Mouse (Mus musculus) embryonic facial prominence, embryonic 14.5 days (tissue): ENCODE measurements around the gene Slc38a2. TPM values are rescaled to one million over a fixed set of nuclear protein-coding genes. Genes with fewer than 3 reads are reported as not detected.

Experiments
- ATAC-seq: fragments of 200-750 bp; cut with Nextera tagmentation; 2 replicates; pipeline ENCODE4 v1.8.0; 2017; ENCODE audit warnings: low read depth, moderate number of reproducible peaks, moderate TSS enrichment
- DNase-seq: peaks from one replicate; pipeline ENCODE4 v3.0.0-alpha.2; 2015; ENCODE audit warnings: low spot score
- H3K27ac ChIP-seq: fragments of 300-500 bp; sonication (generic); replicated peaks from 2 replicates; pipeline ENCODE4 v1.5.1; 2014; ENCODE audit warnings: low read depth, mild to moderate bottlenecking, low read length, moderate library complexity
- H3K27me3 ChIP-seq: fragments of 300-500 bp; sonication (generic); replicated peaks from 2 replicates; pipeline ENCODE4 v1.6.1; 2014; ENCODE audit warnings: low read length; ENCODE audit not compliant: control insufficient read depth, insufficient read depth
- H3K36me3 ChIP-seq: fragments of 300-500 bp; sonication (generic); 2 replicates; pipeline ENCODE4 v1.6.1; 2014; ENCODE audit warnings: low read length, mixed read lengths; ENCODE audit not compliant: control insufficient read depth, insufficient read depth
- H3K4me1 ChIP-seq: fragments of 300-500 bp; sonication (generic); 2 replicates; pipeline ENCODE4 v1.6.1; 2014; ENCODE audit warnings: antibody characterized with exemption, low read length; ENCODE audit not compliant: control insufficient read depth, insufficient read depth
- H3K4me2 ChIP-seq: fragments of 300-500 bp; sonication (generic); 2 replicates; pipeline ENCODE4 v1.6.1; 2014; ENCODE audit warnings: low read depth, mild to moderate bottlenecking, low read length, moderate library complexity, mixed read lengths
- H3K4me3 ChIP-seq: fragments of 300-500 bp; sonication (generic); 2 replicates; pipeline ENCODE4 v1.5.1; 2014; ENCODE audit warnings: low read depth, mild to moderate bottlenecking, low read length
- H3K9ac ChIP-seq: fragments of 300-500 bp; sonication (generic); 2 replicates; pipeline ENCODE4 v1.6.1; 2014; ENCODE audit warnings: low read depth, mild to moderate bottlenecking, low read length, moderate library complexity, mixed read lengths
- H3K9me3 ChIP-seq: fragments of 300-500 bp; sonication (generic); 2 replicates; pipeline ENCODE4 v1.6.1; 2016; ENCODE audit warnings: low read length; ENCODE audit not compliant: control insufficient read depth
- WGBS: fragments of 180-500 bp; shearing (Covaris S2); extraction: QIAGEN DNeasy Blood & Tissue Kit; methylation state at CpG from one replicate; pipeline ENCODE4 v1.1.7; 2014; 5-methylcytosine and 5-hydroxymethylcytosine counted together
- polyA plus RNA-seq: library from polyadenylated mRNA; unstranded; fragments of >200 nt; fragmentation: Nextera tagmentation; extraction: Ambion mirVana; gene quantifications from 2 replicates; pipeline ENCODE4 v1.2.1, GENCODE M21; 2014

Gene Slc38a2
- polyA plus RNA-seq = 141 and 147 TPM in 2 replicates

DNA sequence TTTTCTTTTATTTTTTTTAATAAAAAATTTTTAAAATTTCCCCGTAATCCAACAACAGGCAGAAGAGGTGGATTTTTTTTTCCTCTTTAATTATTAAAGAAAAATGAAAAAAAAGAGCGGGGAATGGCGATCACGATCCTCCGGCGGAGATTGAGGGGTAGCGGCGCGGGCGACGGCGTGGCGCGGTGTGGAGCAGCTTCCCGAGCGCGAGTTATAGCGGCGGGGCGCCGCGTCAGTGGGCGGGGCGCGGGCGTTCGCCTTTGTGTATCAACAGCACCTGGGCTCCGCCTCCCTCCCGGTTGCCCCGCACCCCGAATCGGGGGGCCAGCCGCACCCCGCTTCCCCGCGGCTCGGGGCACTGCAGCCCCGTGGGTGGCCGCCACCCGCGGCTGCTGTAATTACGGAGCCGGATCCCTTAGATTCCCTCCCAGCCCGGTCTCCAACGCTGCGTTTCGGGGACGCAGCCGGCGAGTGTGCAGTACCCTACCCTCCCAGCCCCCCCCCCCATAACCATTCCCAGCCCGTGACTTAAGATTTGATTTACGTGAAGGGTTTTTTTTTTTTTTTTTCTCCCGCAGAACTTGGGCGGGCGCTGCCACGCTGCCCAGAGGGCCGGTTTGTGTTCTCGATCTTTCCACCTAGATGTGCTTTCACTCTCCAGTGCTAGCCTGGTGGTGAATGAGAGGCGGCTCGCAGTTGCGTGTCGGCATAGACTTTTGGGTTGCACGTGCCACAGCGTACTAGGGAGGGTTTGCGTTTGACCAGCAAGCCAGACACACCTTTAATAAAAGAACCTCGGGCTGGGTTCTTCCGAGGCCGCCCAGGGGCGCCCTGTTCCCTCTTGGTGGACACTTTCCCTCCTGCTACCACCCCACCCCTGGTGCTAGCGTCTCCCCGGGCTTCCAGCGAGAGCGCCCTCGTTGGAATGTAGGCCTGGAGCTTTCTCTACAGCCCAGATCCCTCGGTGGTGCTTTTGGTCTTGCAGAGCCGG lies at the start of gene Slc38a2:
Gene Slc38a2 (minus strand): TSS at position 210 of the 991 bp plus-strand sequence.
- WGBS = under 1% methylated on average over 65 of the region's 76 CpGs
- ATAC-seq (peak; percentile 88), DNase-seq (peak; percentile 95)
- Histone ChIP-seq H3K4me3 (peak within 1 kb of the TSS; percentile 75), H3K36me3 (peaks cover 39% of the 10 kb centered on the region), H3K4me2 (peak within 1 kb of the TSS; percentile 92), H3K4me1 (peaks cover 26% of the 10 kb centered on the region), H3K9me3 (no peaks in the 10 kb centered on the region), H3K9ac (peak within 1 kb of the TSS; percentile 100), H3K27me3 (no peaks in the 10 kb centered on the region), H3K27ac (peak within 1 kb of the TSS; percentile 98)

GRCm38 (mm10) chr15:96749101-96749500 lies 49.6 kb upstream of the Slc38a2 start:
- WGBS = 74% methylated on average over 10 of the region's 10 CpGs
- H3K9ac ChIP-seq = no peak overlapping the region
- no peaks in the 10 kb centered on the region for H3K4me1 ChIP-seq
- no peaks in the 10 kb centered on the region for H3K36me3 ChIP-seq
- H3K4me2 ChIP-seq = no peak overlapping the region
- no peaks in the 10 kb centered on the region for H3K9me3 ChIP-seq
- H3K4me3 ChIP-seq = no peak overlapping the region
- no peak overlapping the region for H3K27ac ChIP-seq
- ATAC-seq = no peak
- H3K27me3 ChIP-seq = no peaks in the 10 kb centered on the region
- no peak for DNase-seq

- H3K4me2 ChIP-seq = no peak overlapping the region
- H3K27me3 ChIP-seq = no peaks in the 10 kb centered on the region
- ATAC-seq (no peak), DNase-seq (no peak)
- WGBS = 84% methylated on average over 11 of the region's 11 CpGs
- H3K4me3 ChIP-seq = no peak overlapping the region
- no peak overlapping the region for H3K27ac ChIP-seq
- H3K9me3 ChIP-seq = no peaks in the 10 kb centered on the region
- H3K9ac ChIP-seq = no peak overlapping the region
- H3K4me1 ChIP-seq = no peaks in the 10 kb centered on the region
- H3K36me3 ChIP-seq = no peaks in the 10 kb centered on the region
Observed at GRCm38 (mm10) chr15:96747551-96747950, 48.0 kb upstream of the Slc38a2 start.

GRCm38 (mm10) chr15:96746986-96747385 lies 47.5 kb upstream of the Slc38a2 start:
- no peaks in the 10 kb centered on the region for H3K36me3 ChIP-seq
- H3K27ac ChIP-seq = no peak overlapping the region
- H3K4me1 ChIP-seq = no peaks in the 10 kb centered on the region
- ATAC-seq (no peak), DNase-seq (no peak)
- no peaks in the 10 kb centered on the region for H3K9me3 ChIP-seq
- H3K4me2 ChIP-seq = no peak overlapping the region
- no peaks in the 10 kb centered on the region for H3K27me3 ChIP-seq
- no peak overlapping the region for H3K9ac ChIP-seq
- H3K4me3 ChIP-seq = no peak overlapping the region
- WGBS = 88% methylated on average over 6 of the region's 6 CpGs

DNA sequence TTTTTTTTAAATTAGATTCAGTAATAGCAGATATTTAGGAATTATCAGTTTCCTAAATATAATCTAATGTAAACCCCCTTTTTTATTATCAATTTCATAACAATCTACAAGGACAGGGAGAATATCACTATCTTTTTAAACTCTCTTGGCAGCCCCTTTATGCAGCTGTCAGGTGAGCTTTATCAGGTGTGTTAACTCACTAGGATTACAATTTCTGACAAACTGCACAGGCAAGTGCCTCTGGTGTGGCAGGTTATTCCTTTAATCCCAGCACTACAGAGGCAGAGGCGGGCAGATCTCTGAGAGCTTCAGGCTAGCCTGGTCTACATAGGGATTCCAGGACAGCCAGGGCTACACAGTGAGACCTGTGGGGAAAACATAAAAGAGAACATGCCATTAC lies 45.8 kb upstream of the Slc38a2 start:
- no peak for DNase-seq
- Histone ChIP-seq H3K4me2 (no peak overlapping the region), H3K9ac (no peak overlapping the region), H3K4me1 (no peaks in the 10 kb centered on the region), H3K4me3 (no peak overlapping the region), H3K27ac (no peak overlapping the region), H3K27me3 (no peaks in the 10 kb centered on the region), H3K36me3 (no peaks in the 10 kb centered on the region), H3K9me3 (no peaks in the 10 kb centered on the region)
- no peak for ATAC-seq
- WGBS = 95% methylated on average over 1 of the region's 1 CpGs

DNA sequence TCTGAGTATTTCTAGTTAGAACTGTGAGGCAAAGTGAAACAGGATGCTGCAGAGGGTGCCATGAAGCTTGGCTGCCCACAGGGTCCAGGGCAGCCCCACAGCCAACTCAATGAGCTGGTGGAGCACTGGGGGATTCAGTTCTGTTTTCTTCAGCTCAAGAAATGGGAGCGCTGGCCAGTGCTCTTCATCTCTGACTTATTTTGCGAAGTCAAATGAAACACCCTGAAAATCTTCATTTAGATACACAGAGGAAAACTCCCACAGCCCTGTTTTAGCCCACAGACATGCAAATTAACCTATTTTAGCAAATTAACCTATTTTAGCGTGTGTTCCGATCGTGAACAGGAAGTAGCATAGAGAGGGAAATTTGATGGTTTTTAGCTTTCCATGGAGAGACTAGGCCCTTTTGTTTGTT lies 45.4 kb upstream of the Slc38a2 start:
- no peak for ATAC-seq
- no peak overlapping the region for H3K27ac ChIP-seq
- H3K9me3 ChIP-seq = no peaks in the 10 kb centered on the region
- no peaks in the 10 kb centered on the region for H3K36me3 ChIP-seq
- WGBS = 83% methylated on average over 5 of the region's 5 CpGs
- no peak overlapping the region for H3K4me3 ChIP-seq
- no peak overlapping the region for H3K4me2 ChIP-seq
- DNase-seq = no peak
- H3K27me3 ChIP-seq = no peaks in the 10 kb centered on the region
- H3K9ac ChIP-seq = no peak overlapping the region
- H3K4me1 ChIP-seq = no peaks in the 10 kb centered on the region

- no peak for ATAC-seq
Observed at GRCm38 (mm10) chr15:96744153-96744881, 44.8 kb upstream of the Slc38a2 start.

GRCm38 (mm10) chr15:96743257-96743656 lies 43.7 kb upstream of the Slc38a2 start:
- H3K4me2 ChIP-seq = no peak overlapping the region
- no peaks in the 10 kb centered on the region for H3K4me1 ChIP-seq
- no peak overlapping the region for H3K9ac ChIP-seq
- no peaks in the 10 kb centered on the region for H3K9me3 ChIP-seq
- no peak overlapping the region for H3K4me3 ChIP-seq
- DNase-seq = no peak
- H3K36me3 ChIP-seq = no peaks in the 10 kb centered on the region
- no peak overlapping the region; the same call in 1 of the 2 replicates for H3K27ac ChIP-seq
- 77% methylated on average over 6 of the region's 6 CpGs for WGBS
- H3K27me3 ChIP-seq = no peaks in the 10 kb centered on the region
- ATAC-seq = no peak

More at GRCm38 (mm10) chr15:96744153-96744881, 44.8 kb upstream of the Slc38a2 start:
- DNase-seq = no peak
- H3K36me3 ChIP-seq = no peaks in the 10 kb centered on the region
- no peak overlapping the region for H3K9ac ChIP-seq
- H3K4me3 ChIP-seq = no peak overlapping the region
- no peak overlapping the region for H3K27ac ChIP-seq
- no peaks in the 10 kb centered on the region for H3K9me3 ChIP-seq
- 71% methylated on average over 18 of the region's 18 CpGs for WGBS
- H3K4me1 ChIP-seq = no peaks in the 10 kb centered on the region
- H3K27me3 ChIP-seq = no peaks in the 10 kb centered on the region
- H3K4me2 ChIP-seq = no peak overlapping the region
